Mouse (Mus musculus) right cerebral cortex, postnatal 4 days (tissue): ENCODE data around the gene Adra1b.

Source experiments
- DNase-seq: peaks from one replicate; pipeline ENCODE4 v3.0.0-alpha.2; 2022

Gene Adra1b

GRCm38 (mm10) chr11:43892546-43892945 lies 8.5 kb downstream of the Adra1b start:
- no peak for DNase-seq

- DNase-seq = no peak
Observed at GRCm38 (mm10) chr11:43891457-43891856, 9.6 kb downstream of the Adra1b start.

- DNase-seq = no peak
Observed at GRCm38 (mm10) chr11:43889208-43889915, 11.6 kb downstream of the Adra1b start.

GRCm38 (mm10) chr11:43888736-43889135 lies 12.3 kb downstream of the Adra1b start:
- DNase-seq = no peak

- DNase-seq = no peak
Observed at GRCm38 (mm10) chr11:43887597-43887996, 13.4 kb downstream of the Adra1b start.

GRCm38 (mm10) chr11:43884521-43884920 lies 16.5 kb downstream of the Adra1b start:
- no peak for DNase-seq

GRCm38 (mm10) chr11:43883641-43884181 lies 17.3 kb downstream of the Adra1b start:
- no peak for DNase-seq

GRCm38 (mm10) chr11:43877211-43877610 lies 23.8 kb downstream of the Adra1b start:
- no peak for DNase-seq

- DNase-seq = no peak
Observed at GRCm38 (mm10) chr11:43867721-43868281, 33.2 kb downstream of the Adra1b start.

GRCm38 (mm10) chr11:43865298-43866165 lies 35.5 kb downstream of the Adra1b start:
- DNase-seq = no peak

GRCm38 (mm10) chr11:43853046-43853445 lies 48.0 kb downstream of the Adra1b start:
- DNase-seq = no peak

- no peak for DNase-seq
Observed at GRCm38 (mm10) chr11:43848056-43848455, 53.0 kb downstream of the Adra1b start.

- DNase-seq = no peak
Observed at GRCm38 (mm10) chr11:43841596-43841995, 59.4 kb downstream of the Adra1b start.

GRCm38 (mm10) chr11:43840491-43840890 lies 60.5 kb downstream of the Adra1b start:
- DNase-seq = no peak

GRCm38 (mm10) chr11:43835880-43836740 lies 64.9 kb downstream of the Adra1b start:
- DNase-seq = peak; percentile 81

GRCm38 (mm10) chr11:43835456-43835855 lies 65.6 kb downstream of the Adra1b start:
- no peak for DNase-seq

GRCm38 (mm10) chr11:43834531-43834930 lies 66.5 kb downstream of the Adra1b start:
- no peak for DNase-seq

- DNase-seq = no peak
Observed at GRCm38 (mm10) chr11:43831530-43831929, 69.5 kb downstream of the Adra1b start.

GRCm38 (mm10) chr11:43826769-43827168 lies 74.2 kb downstream of the Adra1b start:
- no peak for DNase-seq

GRCm38 (mm10) chr11:43823349-43823748 lies 77.7 kb downstream of the Adra1b start:
- no peak for DNase-seq

GRCm38 (mm10) chr11:43820552-43821460 lies 80.2 kb downstream of the Adra1b start:
- DNase-seq = no peak
